Mouse (Mus musculus): ENCODE results near the gene Phactr4. TPM values are rescaled to one million over a fixed set of nuclear protein-coding genes. Genes with fewer than 3 reads are reported as not detected.

Phactr4 gene
- polyA plus RNA-seq, 1 experiment from 2014 or later, result 9.6 TPM

GRCm38 (mm10) chr4:132355403-132355802 lies 66.9 kb downstream of the Phactr4 start:
- Histone ChIP-seq H3K9me3 (no peaks in the 10 kb centered on the region), H3K27me3 (no peaks in the 10 kb centered on the region), H3K36me3 (peaks cover 40% of the 10 kb centered on the region), H3K4me1 (replicated peaks) (peaks cover 21% of the 10 kb centered on the region), H3K27ac (replicated peaks) (no peak overlapping the region), H3K4me2 (no peak overlapping the region), H3K9ac (no peak overlapping the region), H3K4me3 (no peak overlapping the region)
- WGBS, result 80% methylated on average over 3 of the region's 3 CpGs
- ATAC-seq (ENCODE audit: low read depth), result no peak

GRCm38 (mm10) chr4:132354571-132354970 lies 67.7 kb downstream of the Phactr4 start:
- 96% methylated on average over 4 of the region's 4 CpGs for WGBS
- Histone ChIP-seq H3K9ac (no peak overlapping the region), H3K4me2 (no peak overlapping the region; the same call in 1 of the 2 replicates), H3K9me3 (no peaks in the 10 kb centered on the region), H3K27me3 (no peaks in the 10 kb centered on the region), H3K27ac (replicated peaks) (no peak overlapping the region), H3K4me3 (no peak overlapping the region), H3K36me3 (peaks cover 33% of the 10 kb centered on the region), H3K4me1 (replicated peaks) (peaks cover 21% of the 10 kb centered on the region)
- ATAC-seq (ENCODE audit: low read depth), result no peak

- peaks cover 21% of the 10 kb centered on the region for H3K4me1 ChIP-seq (replicated peaks)
- peaks cover 23% of the 10 kb centered on the region for H3K36me3 ChIP-seq
- peak within 1 kb of the TSS; percentile 93 for H3K27ac ChIP-seq (replicated peaks)
- peak within 1 kb of the TSS; percentile 84 for H3K4me3 ChIP-seq
- peak; percentile 92 for ATAC-seq (ENCODE audit: low read depth)
- no peaks in the 10 kb centered on the region for H3K27me3 ChIP-seq
- H3K4me2 ChIP-seq, result peak within 1 kb of the TSS; percentile 80
- no peaks in the 10 kb centered on the region for H3K9me3 ChIP-seq
- H3K9ac ChIP-seq, result peak within 1 kb of the TSS; percentile 90
- WGBS, result under 1% methylated on average over 31 of the region's 31 CpGs
Measured at GRCm38 (mm10) chr4:132353481-132353885, 68.8 kb downstream of the Phactr4 start, which contains the start of gene Rcc1. TSS of gene Rcc1 (minus strand) at chr4:132353605.

GRCm38 (mm10) chr4:132352739-132353138 lies 69.5 kb downstream of the Phactr4 start:
- no peak for ATAC-seq (ENCODE audit: low read depth)
- H3K27ac ChIP-seq (replicated peaks), result peak overlapping the region; percentile 93
- H3K36me3 ChIP-seq, result peaks cover 16% of the 10 kb centered on the region
- WGBS, result under 1% methylated on average over 14 of the region's 14 CpGs
- no peaks in the 10 kb centered on the region for H3K9me3 ChIP-seq
- H3K4me3 ChIP-seq, result peak overlapping the region; percentile 84
- H3K4me2 ChIP-seq, result peak overlapping the region; percentile 80
- peak overlapping the region; percentile 90 for H3K9ac ChIP-seq
- H3K4me1 ChIP-seq (replicated peaks), result peaks cover 21% of the 10 kb centered on the region
- no peaks in the 10 kb centered on the region for H3K27me3 ChIP-seq

GRCm38 (mm10) chr4:132351401-132351800 lies 70.9 kb downstream of the Phactr4 start:
- Histone ChIP-seq H3K9me3 (no peaks in the 10 kb centered on the region), H3K4me2 (peak overlapping the region; percentile 80), H3K4me1 (replicated peaks) (peaks cover 21% of the 10 kb centered on the region), H3K9ac (peak overlapping the region; percentile 90; the same call in 1 of the 2 replicates), H3K36me3 (peaks cover 6% of the 10 kb centered on the region; the same call in 1 of the 2 replicates), H3K27ac (replicated peaks) (no peak overlapping the region), H3K27me3 (no peaks in the 10 kb centered on the region), H3K4me3 (0 out of 2 replicates have a peak overlapping the region, but pooled peaks have one; percentile 84)
- no peak for ATAC-seq (ENCODE audit: low read depth)
- 38% methylated on average over 1 of the region's 1 CpGs for WGBS

- H3K4me3 ChIP-seq, result no peak overlapping the region
- peaks cover 6% of the 10 kb centered on the region; the same call in 1 of the 2 replicates for H3K36me3 ChIP-seq
- no peak for ATAC-seq (ENCODE audit: low read depth)
- no peaks in the 10 kb centered on the region for H3K9me3 ChIP-seq
- H3K4me2 ChIP-seq, result no peak overlapping the region
- 60% methylated on average over 3 of the region's 3 CpGs for WGBS
- no peak overlapping the region for H3K27ac ChIP-seq (replicated peaks)
- H3K27me3 ChIP-seq, result no peaks in the 10 kb centered on the region
- H3K4me1 ChIP-seq (replicated peaks), result peaks cover 21% of the 10 kb centered on the region
- no peak overlapping the region for H3K9ac ChIP-seq
Measured at GRCm38 (mm10) chr4:132350854-132351253, 71.4 kb downstream of the Phactr4 start.

- Histone ChIP-seq H3K36me3 (peaks cover 6% of the 10 kb centered on the region; the same call in 1 of the 2 replicates), H3K4me2 (no peak overlapping the region), H3K4me3 (no peak overlapping the region), H3K9me3 (no peaks in the 10 kb centered on the region), H3K4me1 (replicated peaks) (peaks cover 21% of the 10 kb centered on the region), H3K9ac (no peak overlapping the region), H3K27me3 (no peaks in the 10 kb centered on the region), H3K27ac (replicated peaks) (no peak overlapping the region)
- 34% methylated on average over 2 of the region's 2 CpGs for WGBS
- no peak for ATAC-seq (ENCODE audit: low read depth)
Measured at GRCm38 (mm10) chr4:132350123-132350740, 72.1 kb downstream of the Phactr4 start.

- H3K9ac ChIP-seq, result no peak overlapping the region
- no peak overlapping the region for H3K4me2 ChIP-seq
- H3K4me1 ChIP-seq (replicated peaks), result peaks cover 26% of the 10 kb centered on the region
- H3K9me3 ChIP-seq, result no peaks in the 10 kb centered on the region
- no peak for ATAC-seq (ENCODE audit: low read depth)
- H3K4me3 ChIP-seq, result no peak overlapping the region
- 57% methylated on average over 3 of the region's 3 CpGs for WGBS
- peaks cover 6% of the 10 kb centered on the region; the same call in 1 of the 2 replicates for H3K36me3 ChIP-seq
- no peak overlapping the region for H3K27ac ChIP-seq (replicated peaks)
- H3K27me3 ChIP-seq, result no peaks in the 10 kb centered on the region
Measured at GRCm38 (mm10) chr4:132349495-132350122, 72.7 kb downstream of the Phactr4 start.

GRCm38 (mm10) chr4:132346661-132347060 lies 75.6 kb downstream of the Phactr4 start:
- no peaks in the 10 kb centered on the region for H3K27me3 ChIP-seq
- no peak overlapping the region for H3K4me2 ChIP-seq
- no peaks in the 10 kb centered on the region for H3K9me3 ChIP-seq
- ATAC-seq (ENCODE audit: low read depth), result no peak
- no peak overlapping the region for H3K9ac ChIP-seq
- WGBS, result 60% methylated on average over 3 of the region's 3 CpGs
- H3K36me3 ChIP-seq, result peaks cover 6% of the 10 kb centered on the region; the same call in 1 of the 2 replicates
- no peak overlapping the region for H3K4me3 ChIP-seq
- H3K4me1 ChIP-seq (replicated peaks), result peaks cover 30% of the 10 kb centered on the region
- H3K27ac ChIP-seq (replicated peaks), result no peak overlapping the region

- no peak overlapping the region for H3K27ac ChIP-seq (replicated peaks)
- no peaks in the 10 kb centered on the region for H3K9me3 ChIP-seq
- peaks cover 26% of the 10 kb centered on the region for H3K4me1 ChIP-seq (replicated peaks)
- H3K36me3 ChIP-seq, result peaks cover 5% of the 10 kb centered on the region; the same call in 1 of the 2 replicates
- ATAC-seq (ENCODE audit: low read depth), result no peak
- no peak overlapping the region for H3K9ac ChIP-seq
- H3K4me3 ChIP-seq, result no peak overlapping the region
- H3K27me3 ChIP-seq, result no peaks in the 10 kb centered on the region
- WGBS, result 86% methylated on average over 4 of the region's 4 CpGs
- no peak overlapping the region for H3K4me2 ChIP-seq
Measured at GRCm38 (mm10) chr4:132346261-132346660, 76.0 kb downstream of the Phactr4 start.

GRCm38 (mm10) chr4:132345843-132346212 lies 76.5 kb downstream of the Phactr4 start:
- Histone ChIP-seq H3K4me2 (peak overlapping the region; percentile 99; the same call in 1 of the 2 replicates), H3K36me3 (0 out of 2 replicates have a peak, but pooled peaks cover under 1% of the 10 kb centered on the region), H3K27ac (replicated peaks) (no peak overlapping the region), H3K27me3 (no peaks in the 10 kb centered on the region), H3K4me1 (replicated peaks) (peaks cover 26% of the 10 kb centered on the region), H3K9ac (peak overlapping the region; percentile 70; the same call in 1 of the 2 replicates), H3K4me3 (peak overlapping the region; percentile 79), H3K9me3 (no peaks in the 10 kb centered on the region)
- no peak; the same call in 1 of the 2 replicates for ATAC-seq (ENCODE audit: low read depth)
- 49% methylated on average over 5 of the region's 5 CpGs for WGBS

- peak; percentile 89 for ATAC-seq (ENCODE audit: low read depth)
- no peaks in the 10 kb centered on the region for H3K9me3 ChIP-seq
- peaks cover 26% of the 10 kb centered on the region for H3K4me1 ChIP-seq (replicated peaks)
- peak overlapping the region; percentile 70 for H3K9ac ChIP-seq
- H3K27ac ChIP-seq (replicated peaks), result peak overlapping the region; percentile 20; the same call in 1 of the 2 replicates
- no peaks in the 10 kb centered on the region for H3K27me3 ChIP-seq
- H3K4me3 ChIP-seq, result peak overlapping the region; percentile 79
- WGBS, result under 1% methylated on average over 81 of the region's 83 CpGs
- H3K4me2 ChIP-seq, result peak overlapping the region; percentile 99
- no peaks in the 10 kb centered on the region for H3K36me3 ChIP-seq
Measured at GRCm38 (mm10) chr4:132345135-132345842, 77.0 kb downstream of the Phactr4 start.

Measured in neural tube, embryonic 13.5 days (tissue).